Mouse (Mus musculus): ENCODE results near the gene 1700049E17Rik2.
"Not testable (repeated sequence)": the region's sequence is repeated elsewhere in the genome, so short reads cannot be mapped to it uniquely, and the experiment has no call there.

DNA sequence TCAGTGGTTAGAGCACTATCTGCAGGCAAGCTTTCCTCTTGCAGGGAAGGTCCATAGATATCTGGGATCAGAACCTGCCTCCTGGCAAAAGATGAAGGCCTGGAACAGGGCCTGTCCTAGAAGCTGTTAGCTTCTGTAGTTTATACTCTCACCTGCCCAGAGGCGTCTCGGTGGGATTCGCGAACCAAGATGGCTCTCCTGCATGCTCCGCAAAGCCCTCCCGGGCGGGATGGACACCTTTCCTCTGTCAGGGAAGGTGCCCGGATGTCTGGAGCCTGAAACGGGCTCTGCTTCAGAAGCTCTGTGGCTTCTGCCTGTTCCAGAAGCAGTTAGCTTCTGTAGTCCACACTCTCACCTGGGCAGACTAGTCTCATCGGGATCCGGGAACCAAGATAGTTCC lies 57.1 kb downstream of the 1700049E17Rik2 start:
- TF ChIP-seq POLR2A (IDR thresholded peaks at IDR 0.05; ENCODE audit: insufficient read depth, low read length); CTCF (IDR thresholded peaks at IDR 0.05; ENCODE audit: low read depth, low read length); EP300 (IDR thresholded peaks at IDR 0.05; ENCODE audit: insufficient read depth, low read depth, low read length): not testable (repeated sequence)
